Mouse (Mus musculus): ENCODE results near the gene Sh3bp1. TPM values are rescaled to one million over a fixed set of nuclear protein-coding genes. Genes with fewer than 3 reads are reported as not detected.

Sh3bp1 gene
- polyA plus RNA-seq, 1 experiment from 2014 or later: 6.0 TPM

DNA sequence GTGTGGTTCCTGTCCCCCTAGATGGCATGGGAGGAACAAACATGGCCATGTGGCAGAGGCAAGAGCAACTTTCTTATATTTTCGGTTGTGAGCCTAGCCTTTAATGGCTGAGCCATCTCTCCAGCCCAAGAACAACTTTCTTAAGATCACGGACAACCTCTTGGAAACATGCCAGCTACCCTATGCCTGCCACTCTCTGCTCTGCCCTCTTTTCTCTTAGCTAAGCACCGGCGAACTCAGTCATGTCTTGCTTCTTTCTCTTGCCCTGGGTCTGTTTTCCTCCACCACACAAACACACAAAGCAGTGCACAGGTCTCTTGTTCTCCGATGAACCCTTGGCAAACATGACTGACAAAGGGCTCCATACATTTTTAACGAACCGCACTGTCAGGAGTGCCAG, 46.7 kb downstream of the Sh3bp1 start:
- H3K4me2 ChIP-seq (ENCODE audit: low read length): no peak overlapping the region

DNA sequence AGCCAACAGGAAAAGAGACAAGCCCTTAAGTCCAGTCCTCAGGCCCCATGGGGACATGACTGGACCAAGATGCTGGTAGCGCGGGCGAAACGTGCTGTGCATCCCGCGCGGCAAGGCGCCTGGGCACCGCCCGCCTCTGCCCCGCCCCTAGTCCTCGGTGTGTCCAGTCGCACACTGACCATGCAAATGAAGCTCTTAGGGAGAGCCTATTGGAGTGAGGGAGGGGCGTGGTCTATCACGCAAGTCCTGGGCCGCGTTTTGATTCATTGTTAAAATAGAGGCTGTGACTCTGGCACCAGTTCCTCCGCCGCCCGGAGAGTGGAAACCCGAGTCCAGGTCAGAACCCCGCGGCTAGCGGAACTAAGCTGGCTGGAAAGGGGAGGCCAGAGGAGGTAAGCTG, 48.1 kb downstream of the Sh3bp1 start, which contains the start of gene Triobp:
Gene Triobp, plus strand, starts transcription at position 68 of the 400 bp plus-strand sequence.
- H3K4me1 ChIP-seq (replicated peaks; ENCODE audit: control insufficient read depth, insufficient read depth, low read length): peaks cover 24% of the 10 kb centered on the region
- H3K9ac ChIP-seq (replicated peaks; ENCODE audit: low read depth, low read length): peak within 1 kb of the TSS; percentile 82
- peak within 1 kb of the TSS; percentile 75 for H3K4me2 ChIP-seq (ENCODE audit: low read length)
- 0% methylated on average over 24 of the region's 24 CpGs for WGBS
- peak within 1 kb of the TSS; percentile 3 for H3K27ac ChIP-seq (ENCODE audit: low read length)
- H3K27me3 ChIP-seq (replicated peaks; ENCODE audit: control insufficient read depth, insufficient read depth, low read length): no peaks in the 10 kb centered on the region
- peak; percentile 97 for ATAC-seq
- peak within 1 kb of the TSS; percentile 64 for H3K4me3 ChIP-seq (replicated peaks; ENCODE audit: low read length)
- 0 out of 2 replicates have a peak, but pooled peaks cover 3% of the 10 kb centered on the region for H3K36me3 ChIP-seq (ENCODE audit: control insufficient read depth, insufficient read depth)
- H3K9me3 ChIP-seq (ENCODE audit: control insufficient read depth, low read length): no peaks in the 10 kb centered on the region

More for the DNA sequence above, 46.7 kb downstream of the Sh3bp1 start:
- H3K9me3 ChIP-seq (ENCODE audit: control insufficient read depth, low read length): no peaks in the 10 kb centered on the region
- no peak overlapping the region for H3K9ac ChIP-seq (replicated peaks; ENCODE audit: low read depth, low read length)
- no peak for ATAC-seq
- peaks cover 24% of the 10 kb centered on the region for H3K4me1 ChIP-seq (replicated peaks; ENCODE audit: control insufficient read depth, insufficient read depth, low read length)
- 27% methylated on average over 7 of the region's 7 CpGs for WGBS
- H3K27ac ChIP-seq (ENCODE audit: low read length): no peak overlapping the region
- peaks cover 6% of the 10 kb centered on the region for H3K36me3 ChIP-seq (ENCODE audit: control insufficient read depth, insufficient read depth)
- no peak overlapping the region for H3K4me3 ChIP-seq (replicated peaks; ENCODE audit: low read length)
- H3K27me3 ChIP-seq (replicated peaks; ENCODE audit: control insufficient read depth, insufficient read depth, low read length): no peaks in the 10 kb centered on the region

DNA sequence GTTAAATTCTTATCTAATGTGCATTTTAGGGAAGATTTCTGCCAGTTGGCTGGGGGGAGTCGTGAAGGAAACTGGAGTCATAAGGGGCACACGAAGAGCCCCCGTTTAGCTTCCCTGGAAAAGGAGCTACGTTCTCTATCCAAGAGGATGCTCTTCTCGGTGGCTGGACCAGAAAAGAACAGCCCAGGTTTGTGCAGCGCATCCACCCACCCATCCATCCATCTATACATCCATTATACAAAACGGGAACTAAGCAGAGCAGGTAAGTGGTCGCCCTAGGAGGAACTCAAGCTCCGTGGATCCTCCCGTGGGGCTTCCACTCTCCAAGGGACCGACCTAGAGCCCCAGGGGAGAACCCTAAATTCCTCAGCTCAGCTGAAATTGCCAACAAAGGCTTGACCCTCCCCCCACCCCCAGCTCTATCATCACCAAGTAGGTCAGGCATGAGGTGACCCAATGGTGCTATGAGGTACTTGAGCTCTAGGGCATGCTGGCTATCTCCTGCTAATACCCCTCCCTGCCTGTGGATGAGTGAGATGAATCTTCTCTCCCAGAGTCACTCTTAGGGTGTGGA, 48.7 kb downstream of the Sh3bp1 start:
- peak overlapping the region; percentile 64 for H3K4me3 ChIP-seq (replicated peaks; ENCODE audit: low read length)
- no peaks in the 10 kb centered on the region for H3K27me3 ChIP-seq (replicated peaks; ENCODE audit: control insufficient read depth, insufficient read depth, low read length)
- ATAC-seq: peak; percentile 37
- H3K27ac ChIP-seq (ENCODE audit: low read length): peak overlapping the region; percentile 3
- H3K9me3 ChIP-seq (ENCODE audit: control insufficient read depth, low read length): no peaks in the 10 kb centered on the region
- peaks cover 23% of the 10 kb centered on the region for H3K4me1 ChIP-seq (replicated peaks; ENCODE audit: control insufficient read depth, insufficient read depth, low read length)
- H3K36me3 ChIP-seq (ENCODE audit: control insufficient read depth, insufficient read depth): 0 out of 2 replicates have a peak, but pooled peaks cover 3% of the 10 kb centered on the region
- H3K9ac ChIP-seq (replicated peaks; ENCODE audit: low read depth, low read length): peak overlapping the region; percentile 82
- 2% methylated on average over 11 of the region's 11 CpGs for WGBS
- peak overlapping the region; percentile 75 for H3K4me2 ChIP-seq (ENCODE audit: low read length)

DNA sequence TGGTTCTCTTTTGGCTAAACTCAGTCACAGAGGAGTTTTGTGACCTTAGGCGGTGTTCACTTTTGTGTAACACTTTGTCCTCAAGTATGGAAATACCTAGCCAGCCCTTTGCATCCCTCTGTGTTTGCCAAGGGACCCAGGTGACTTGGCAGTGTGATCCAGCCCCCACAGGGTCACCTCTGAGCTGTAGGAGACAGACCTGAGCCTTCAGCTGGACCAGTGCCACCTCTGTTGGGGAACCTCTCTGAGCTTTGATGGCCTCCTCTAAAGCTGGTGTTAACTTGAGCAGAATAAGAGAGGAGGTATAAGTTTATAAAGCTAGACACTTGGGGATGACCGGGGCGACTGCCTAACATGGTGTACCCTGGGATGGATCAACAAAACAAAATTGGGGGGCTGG, 49.3 kb downstream of the Sh3bp1 start:
- peaks cover 23% of the 10 kb centered on the region for H3K4me1 ChIP-seq (replicated peaks; ENCODE audit: control insufficient read depth, insufficient read depth, low read length)
- ATAC-seq: no peak
- H3K27me3 ChIP-seq (replicated peaks; ENCODE audit: control insufficient read depth, insufficient read depth, low read length): no peaks in the 10 kb centered on the region
- H3K4me2 ChIP-seq (ENCODE audit: low read length): peak overlapping the region; percentile 75
- H3K36me3 ChIP-seq (ENCODE audit: control insufficient read depth, insufficient read depth): 0 out of 2 replicates have a peak, but pooled peaks cover 3% of the 10 kb centered on the region
- no peak overlapping the region for H3K9ac ChIP-seq (replicated peaks; ENCODE audit: low read depth, low read length)
- WGBS: 96% methylated on average over 3 of the region's 3 CpGs
- H3K27ac ChIP-seq (ENCODE audit: low read length): no peak overlapping the region
- H3K4me3 ChIP-seq (replicated peaks; ENCODE audit: low read length): peak overlapping the region; percentile 64
- no peaks in the 10 kb centered on the region for H3K9me3 ChIP-seq (ENCODE audit: control insufficient read depth, low read length)

DNA sequence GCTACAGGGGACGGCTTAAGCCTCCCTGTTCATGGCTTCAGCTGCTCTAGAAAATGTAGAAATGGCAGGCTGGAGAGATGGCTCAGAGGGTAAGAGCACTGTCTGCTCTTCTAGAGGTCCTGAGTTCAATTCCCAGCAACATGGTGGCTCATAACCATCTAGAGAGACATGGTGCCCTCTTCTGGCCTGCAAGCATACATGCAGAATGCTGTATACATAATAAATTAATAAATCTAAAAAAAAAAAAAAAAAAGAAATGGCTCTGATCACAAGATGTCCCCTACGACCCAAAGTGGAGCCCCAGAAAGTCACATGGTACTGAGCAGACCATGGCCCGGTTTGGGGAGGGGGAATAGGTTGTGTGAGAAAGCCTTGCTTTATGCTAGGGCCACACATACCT, 56.1 kb downstream of the Sh3bp1 start:
- Histone ChIP-seq H3K27me3 (replicated peaks; ENCODE audit: control insufficient read depth, insufficient read depth, low read length) (no peaks in the 10 kb centered on the region), H3K36me3 (ENCODE audit: control insufficient read depth, insufficient read depth) (peaks cover 17% of the 10 kb centered on the region), H3K4me1 (replicated peaks; ENCODE audit: control insufficient read depth, insufficient read depth, low read length) (peaks cover 5% of the 10 kb centered on the region), H3K9ac (replicated peaks; ENCODE audit: low read depth, low read length) (no peak overlapping the region), H3K4me3 (replicated peaks; ENCODE audit: low read length) (no peak overlapping the region), H3K27ac (ENCODE audit: low read length) (no peak overlapping the region), H3K9me3 (ENCODE audit: control insufficient read depth, low read length) (no peaks in the 10 kb centered on the region), H3K4me2 (ENCODE audit: low read length) (no peak overlapping the region)
- 80% methylated on average over 3 of the region's 3 CpGs for WGBS
- ATAC-seq: no peak

DNA sequence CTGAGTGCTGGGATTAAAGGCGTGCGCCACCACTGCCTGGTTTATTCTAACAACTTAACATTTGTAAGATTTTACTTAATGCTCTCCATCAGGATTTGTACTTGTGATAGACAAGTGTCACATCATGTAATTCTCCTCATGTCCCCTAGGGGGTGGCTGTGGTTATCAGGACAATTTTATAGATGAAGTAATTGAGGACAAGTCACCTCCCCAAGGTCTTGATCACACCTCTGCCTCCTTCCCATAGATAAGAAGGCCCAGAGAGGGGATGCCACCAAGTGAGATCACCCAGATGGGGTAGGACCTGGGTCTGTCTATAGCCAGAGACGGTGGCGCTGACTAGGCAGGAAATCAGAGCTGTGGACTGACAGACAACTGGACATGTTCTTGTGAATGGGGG, 56.8 kb downstream of the Sh3bp1 start:
- 88% methylated on average over 4 of the region's 4 CpGs for WGBS
- Histone ChIP-seq H3K9ac (replicated peaks; ENCODE audit: low read depth, low read length) (no peak overlapping the region), H3K4me2 (ENCODE audit: low read length) (no peak overlapping the region), H3K9me3 (ENCODE audit: control insufficient read depth, low read length) (no peaks in the 10 kb centered on the region), H3K4me3 (replicated peaks; ENCODE audit: low read length) (no peak overlapping the region), H3K36me3 (ENCODE audit: control insufficient read depth, insufficient read depth) (peaks cover 15% of the 10 kb centered on the region), H3K4me1 (replicated peaks; ENCODE audit: control insufficient read depth, insufficient read depth, low read length) (0 out of 2 replicates have a peak, but pooled peaks cover 2% of the 10 kb centered on the region), H3K27ac (ENCODE audit: low read length) (no peak overlapping the region), H3K27me3 (replicated peaks; ENCODE audit: control insufficient read depth, insufficient read depth, low read length) (no peaks in the 10 kb centered on the region)
- no peak for ATAC-seq

DNA sequence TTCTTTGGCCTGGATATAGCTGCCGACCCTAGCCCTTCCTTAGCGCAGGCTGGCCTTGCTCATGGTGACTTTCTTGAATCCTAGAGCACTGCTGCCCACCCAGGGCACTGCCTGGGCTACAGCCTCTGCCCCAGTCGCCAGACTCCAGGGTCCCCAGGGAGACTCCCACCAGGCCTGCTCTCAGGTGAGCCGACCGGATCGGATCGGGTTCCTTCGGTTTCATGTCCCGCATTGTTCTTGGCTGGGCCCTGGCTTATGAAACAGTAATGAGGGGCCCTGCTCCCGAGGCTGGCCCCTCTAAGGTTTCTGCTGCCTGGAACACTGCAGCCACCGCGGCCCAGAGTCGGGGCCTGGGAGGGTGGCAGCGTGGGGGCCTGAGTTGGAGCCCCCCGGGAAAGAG, 57.5 kb downstream of the Sh3bp1 start:
- Histone ChIP-seq H3K27ac (ENCODE audit: low read length) (no peak overlapping the region), H3K36me3 (ENCODE audit: control insufficient read depth, insufficient read depth) (peaks cover 16% of the 10 kb centered on the region)
- WGBS: 85% methylated on average over 15 of the region's 15 CpGs

DNA sequence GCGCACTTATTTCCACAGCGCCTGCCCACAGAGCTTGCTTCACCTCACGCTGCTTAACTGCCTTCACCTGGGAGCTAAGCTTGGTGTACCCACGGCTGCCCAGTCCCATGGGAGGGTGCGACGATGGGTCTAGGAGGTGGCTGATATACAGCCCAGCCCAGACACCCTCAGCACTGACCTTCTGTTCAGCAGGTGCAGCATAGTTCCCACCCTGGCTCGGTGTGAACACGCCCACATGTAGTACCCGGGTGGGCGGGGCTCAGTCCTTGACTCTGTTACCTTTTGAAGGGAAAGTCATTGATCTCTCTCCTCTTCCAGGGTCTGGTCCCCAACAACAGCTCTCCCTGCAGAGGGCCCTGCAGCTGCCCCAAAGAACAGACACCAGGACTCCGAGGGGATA, 60.0 kb downstream of the Sh3bp1 start:
- no peak for ATAC-seq
- no peaks in the 10 kb centered on the region for H3K9me3 ChIP-seq (ENCODE audit: control insufficient read depth, low read length)
- 91% methylated on average over 11 of the region's 11 CpGs for WGBS

More for the DNA sequence above, 57.5 kb downstream of the Sh3bp1 start:
- H3K9ac ChIP-seq (replicated peaks; ENCODE audit: low read depth, low read length): no peak overlapping the region
- ATAC-seq: no peak
- H3K9me3 ChIP-seq (ENCODE audit: control insufficient read depth, low read length): no peaks in the 10 kb centered on the region
- H3K4me3 ChIP-seq (replicated peaks; ENCODE audit: low read length): no peak overlapping the region
- 0 out of 2 replicates have a peak, but pooled peaks cover 2% of the 10 kb centered on the region for H3K4me1 ChIP-seq (replicated peaks; ENCODE audit: control insufficient read depth, insufficient read depth, low read length)
- H3K4me2 ChIP-seq (ENCODE audit: low read length): no peak overlapping the region
- H3K27me3 ChIP-seq (replicated peaks; ENCODE audit: control insufficient read depth, insufficient read depth, low read length): no peaks in the 10 kb centered on the region

DNA sequence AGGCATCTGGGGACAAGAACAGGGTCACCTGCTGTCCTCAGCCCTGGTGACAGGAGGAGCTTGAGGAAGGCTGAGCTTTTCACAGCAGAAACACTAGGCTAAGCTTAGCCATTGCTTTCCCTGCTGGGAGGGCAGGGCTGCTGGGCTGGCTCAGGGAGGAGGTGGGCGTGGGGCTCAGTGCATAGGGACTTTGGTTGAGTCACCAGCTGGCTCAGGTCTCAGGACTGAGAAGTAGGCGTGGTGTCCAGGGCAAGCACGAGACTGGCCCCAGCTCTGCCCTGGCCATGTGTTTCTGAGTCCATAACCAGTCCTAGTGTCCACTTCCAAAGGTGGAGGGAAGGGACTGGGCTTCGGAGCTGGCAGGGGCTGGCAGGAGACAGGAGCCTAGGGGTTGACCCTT, 60.5 kb downstream of the Sh3bp1 start:
- Histone ChIP-seq H3K9me3 (ENCODE audit: control insufficient read depth, low read length) (no peaks in the 10 kb centered on the region), H3K4me3 (replicated peaks; ENCODE audit: low read length) (no peak overlapping the region), H3K4me2 (ENCODE audit: low read length) (no peak overlapping the region), H3K27me3 (replicated peaks; ENCODE audit: control insufficient read depth, insufficient read depth, low read length) (no peaks in the 10 kb centered on the region), H3K9ac (replicated peaks; ENCODE audit: low read depth, low read length) (no peak overlapping the region), H3K36me3 (ENCODE audit: control insufficient read depth, insufficient read depth) (peaks cover 14% of the 10 kb centered on the region), H3K4me1 (replicated peaks; ENCODE audit: control insufficient read depth, insufficient read depth, low read length) (no peaks in the 10 kb centered on the region), H3K27ac (ENCODE audit: low read length) (no peak overlapping the region)
- ATAC-seq: no peak
- WGBS: 81% methylated on average over 4 of the region's 4 CpGs

More for the DNA sequence above, 60.0 kb downstream of the Sh3bp1 start:
- Histone ChIP-seq H3K4me3 (replicated peaks; ENCODE audit: low read length) (no peak overlapping the region), H3K4me1 (replicated peaks; ENCODE audit: control insufficient read depth, insufficient read depth, low read length) (no peaks in the 10 kb centered on the region), H3K4me2 (ENCODE audit: low read length) (no peak overlapping the region), H3K27me3 (replicated peaks; ENCODE audit: control insufficient read depth, insufficient read depth, low read length) (no peaks in the 10 kb centered on the region), H3K9ac (replicated peaks; ENCODE audit: low read depth, low read length) (no peak overlapping the region), H3K27ac (ENCODE audit: low read length) (no peak overlapping the region), H3K36me3 (ENCODE audit: control insufficient read depth, insufficient read depth) (peaks cover 14% of the 10 kb centered on the region)
